In genomic region chr17:6013079-6013478, GRCm38 (mm10) we compare ENCODE assay signal across 28 mouse cellular contexts.
"Had no signal": no experiment of that assay in that cellular context is flagged by ENCODE, and none has a peak within 500 bp of the region (broad histone marks: within the 10 kb centered on the region; RNA-seq: fewer than 3 reads in every experiment).

No protein-coding gene starts in this region.

- H3K4me3 ChIP-seq: embryonic facial prominence, embryonic 10.5 days; embryonic facial prominence, embryonic 12.5 days; embryonic facial prominence, embryonic 13.5 days; embryonic facial prominence, embryonic 15.5 days; erythroblast, embryonic 14.5 days; forebrain, embryonic 10.5 days; forebrain, embryonic 12.5 days; forebrain, embryonic 13.5 days; forebrain, embryonic 15.5 days; gastrocnemius, adult 2 months had no signal

- H3K9ac ChIP-seq: embryonic facial prominence, embryonic 12.5 days; embryonic facial prominence, embryonic 13.5 days; embryonic facial prominence, embryonic 15.5 days; forebrain, embryonic 12.5 days; forebrain, embryonic 13.5 days; forebrain, embryonic 15.5 days; forebrain, postnatal 0 days had no signal

- H3K36me3 ChIP-seq: embryonic facial prominence, embryonic 10.5 days; embryonic facial prominence, embryonic 12.5 days; forebrain, embryonic 10.5 days; forebrain, embryonic 12.5 days; forebrain, embryonic 15.5 days had no signal

- H3K4me2 ChIP-seq: embryonic facial prominence, embryonic 12.5 days; embryonic facial prominence, embryonic 13.5 days; embryonic facial prominence, embryonic 15.5 days; forebrain, embryonic 12.5 days; forebrain, embryonic 13.5 days; forebrain, embryonic 15.5 days had no signal

- ATAC-seq: forebrain, embryonic 13.5 days; forebrain, embryonic 14.5 days; forebrain, embryonic 15.5 days; forebrain, embryonic 16.5 days; forebrain, postnatal 0 days had no signal

- H3K9me3 ChIP-seq: embryonic facial prominence, embryonic 10.5 days; embryonic facial prominence, embryonic 12.5 days; embryonic facial prominence, embryonic 13.5 days; embryonic facial prominence, embryonic 15.5 days; forebrain, embryonic 10.5 days; forebrain, embryonic 12.5 days; forebrain, embryonic 13.5 days; forebrain, embryonic 15.5 days had no signal

- H3K27me3 ChIP-seq: embryonic facial prominence, embryonic 12.5 days; embryonic facial prominence, embryonic 13.5 days; embryonic facial prominence, embryonic 15.5 days; forebrain, embryonic 12.5 days; forebrain, embryonic 13.5 days; forebrain, embryonic 15.5 days had no signal

- H3K4me1 ChIP-seq: embryonic facial prominence, embryonic 12.5 days; forebrain, embryonic 12.5 days; forebrain, embryonic 13.5 days; forebrain, embryonic 15.5 days had no signal

- H3K27ac ChIP-seq: embryonic facial prominence, embryonic 10.5 days; embryonic facial prominence, embryonic 12.5 days; embryonic facial prominence, embryonic 13.5 days; embryonic facial prominence, embryonic 15.5 days; forebrain, embryonic 10.5 days; forebrain, embryonic 12.5 days; forebrain, embryonic 13.5 days; forebrain, embryonic 15.5 days; gastrocnemius, adult 2 months had no signal

- DNase-seq: cerebellum, adult 2 months; cerebellum, adult 8-10 months; cerebellum, adult 9-10 months; cerebellum, adult 9-11 months; cerebellum, postnatal 10 days; cerebellum, postnatal 14 days; cerebellum, postnatal 25 days; cerebellum, postnatal 36 days; embryo, embryonic 11 days; forebrain, postnatal 0 days; gastrocnemius, adult 2 months; gastrocnemius, postnatal 10 days; gastrocnemius, postnatal 14 days; gastrocnemius, postnatal 25 days; gastrocnemius, postnatal 36 days; heart, adult 11 months; heart, adult 18-20 months had no signal
